Mouse (Mus musculus): ENCODE measurements at regions not wholly inside any gene's neighbourhood (a gene's known extent, or its start where the extent isn't known, plus 50 kb on each side); places are given as distances from the start of the nearest gene placed in this dataset.

DNA sequence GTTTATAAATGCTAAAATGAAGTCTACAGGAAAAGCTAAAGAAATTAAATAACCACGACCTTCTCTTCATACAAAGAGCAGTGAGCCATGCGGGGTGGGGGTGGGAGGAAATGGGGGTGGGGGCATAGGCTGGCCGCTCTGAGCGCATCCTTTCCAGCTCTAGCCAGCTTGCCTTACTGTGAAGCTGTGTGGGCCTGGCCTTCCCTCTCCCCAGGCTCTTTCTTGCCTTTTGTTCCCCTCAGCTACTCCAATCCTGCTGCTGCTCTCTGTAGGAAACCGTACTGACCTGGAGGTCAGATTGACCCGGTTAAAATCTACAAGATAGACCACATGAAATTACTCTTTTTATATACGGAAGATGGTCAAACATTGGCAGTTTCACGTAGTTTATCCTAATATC lies 111.7 kb upstream of the Foxn2 start:
- TF ChIP-seq CTCF (IDR thresholded peaks at IDR 0.05; ENCODE audit: insufficient read depth, low read depth, low read length) (no peak), POLR2A (IDR thresholded peaks at IDR 0.05; ENCODE audit: insufficient read depth, low read depth, low read length) (no peak)

All from olfactory bulb, adult 2 months (tissue).